Mouse (Mus musculus) hindbrain, embryonic 14.5 days (tissue): Measurements from ENCODE around the gene Hbb-bt. TPM values are rescaled to one million over a fixed set of nuclear protein-coding genes. Genes with fewer than 3 reads are reported as not detected.
A peak's percentile ranks its signal among the peaks of the same experiment; 100 is the strongest.
"Not testable (repeated sequence)": the region's sequence is repeated elsewhere in the genome, so short reads cannot be mapped to it uniquely, and the experiment has no call there.

Source experiments
- ATAC-seq: fragments of 200-750 bp; cut with Nextera tagmentation; 2 replicates; pipeline ENCODE4 v1.8.0; 2017; ENCODE audit warnings: moderate number of reproducible peaks, mild to moderate bottlenecking, moderate TSS enrichment, moderate library complexity; ENCODE audit not compliant: low FRiP score
- DNase-seq: peaks from one replicate; pipeline ENCODE4 v3.0.0-alpha.2; 2015; ENCODE audit warnings: low spot score
- H3K27ac ChIP-seq: fragments of 300-500 bp; sonication (generic); 2 replicates; pipeline ENCODE4 v1.5.1; 2014; ENCODE audit warnings: mild to moderate bottlenecking, moderate library complexity
- H3K27me3 ChIP-seq: fragments of 300-500 bp; sonication (generic); 2 replicates; pipeline ENCODE4 v1.6.1; 2014; ENCODE audit warnings: mild to moderate bottlenecking, low read length, mixed read lengths; ENCODE audit not compliant: control insufficient read depth, insufficient read depth
- H3K36me3 ChIP-seq: fragments of 300-500 bp; sonication (generic); replicated peaks from 2 replicates; pipeline ENCODE4 v1.6.1; 2014; ENCODE audit not compliant: control insufficient read depth, insufficient read depth
- H3K4me1 ChIP-seq: fragments of 300-500 bp; sonication (generic); replicated peaks from 2 replicates; pipeline ENCODE4 v1.6.1; 2014; ENCODE audit warnings: antibody characterized with exemption, low read length, mixed read lengths; ENCODE audit not compliant: control insufficient read depth, insufficient read depth
- H3K4me2 ChIP-seq: fragments of 300-500 bp; sonication (generic); replicated peaks from 2 replicates; pipeline ENCODE4 v1.6.1; 2014; ENCODE audit warnings: mild to moderate bottlenecking, moderate library complexity
- H3K4me3 ChIP-seq: fragments of 300-500 bp; sonication (generic); replicated peaks from 2 replicates; pipeline ENCODE4 v1.5.1; 2014; ENCODE audit warnings: mild to moderate bottlenecking, low read length
- H3K9ac ChIP-seq: fragments of 300-500 bp; sonication (generic); 2 replicates; pipeline ENCODE4 v1.6.1; 2014
- H3K9me3 ChIP-seq: fragments of 300-500 bp; sonication (generic); 2 replicates; pipeline ENCODE4 v1.6.1; 2016; ENCODE audit warnings: low read length; ENCODE audit not compliant: control insufficient read depth
- WGBS: fragments of 180-500 bp; shearing (Covaris S2); extraction: QIAGEN DNeasy Blood & Tissue Kit; methylation state at CpG from one replicate; pipeline ENCODE4 v1.1.7; 2014; 5-methylcytosine and 5-hydroxymethylcytosine counted together
- polyA plus RNA-seq: library from polyadenylated mRNA; unstranded; fragments of >200 nt; fragmentation: Nextera tagmentation; extraction: Ambion mirVana; gene quantifications from 2 replicates; pipeline ENCODE4 v1.2.1, GENCODE M21; 2014

The Hbb-bt gene
- polyA plus RNA-seq, 1 experiment from 2014 or later = 1,734 TPM

DNA sequence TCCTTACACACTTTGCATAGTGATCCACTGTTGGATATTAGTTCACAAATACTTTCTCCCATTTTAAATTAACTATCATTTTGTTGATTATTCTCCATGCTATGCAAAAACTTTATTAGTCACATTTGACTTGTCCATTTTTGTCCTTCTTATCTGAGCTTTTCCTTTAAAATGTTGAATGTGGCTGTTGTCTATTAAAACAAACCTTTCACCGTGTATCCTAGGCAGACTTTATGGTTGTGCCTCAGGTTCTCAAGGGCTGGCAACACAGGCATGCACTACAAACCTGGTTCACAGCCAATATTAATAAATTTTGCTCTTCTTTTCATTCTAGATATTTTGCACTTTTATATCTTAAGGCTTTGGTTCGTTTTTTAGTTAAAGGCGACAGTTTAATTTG is 3.0 kb downstream of the Hbb-bt start:
- Histone ChIP-seq H3K27me3 (no peaks in the 10 kb centered on the region), H3K9me3 (no peaks in the 10 kb centered on the region), H3K36me3 (no peaks in the 10 kb centered on the region), H3K4me3 (no peak overlapping the region), H3K9ac (no peak overlapping the region), H3K27ac (no peak overlapping the region), H3K4me1 (no peaks in the 10 kb centered on the region), H3K4me2 (no peak overlapping the region)
- ATAC-seq (no peak), DNase-seq (no peak)
- WGBS = 87% methylated on average over 3 of the region's 3 CpGs

DNA sequence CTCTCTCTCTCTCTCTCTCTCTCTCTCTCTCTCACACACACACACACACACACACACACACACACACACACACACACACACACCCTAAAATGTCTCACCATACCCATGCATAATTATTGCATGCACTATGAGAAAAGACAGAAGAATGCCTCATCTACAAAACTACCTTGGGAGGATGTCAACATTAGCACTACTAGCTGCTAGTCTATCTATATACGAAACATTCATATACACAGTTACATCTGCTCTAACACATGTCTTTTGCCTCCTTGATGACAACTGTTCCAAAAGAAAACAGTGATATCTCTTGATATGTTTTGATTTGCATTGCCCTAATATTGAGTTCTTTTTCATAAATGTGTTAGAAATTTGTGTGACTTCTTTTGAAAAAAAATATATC is 3.5 kb downstream of the Hbb-bt start:
- no peaks in the 10 kb centered on the region for H3K9me3 ChIP-seq
- ATAC-seq = no peak
- 85% methylated on average over 1 of the region's 1 CpGs for WGBS
- no peaks in the 10 kb centered on the region for H3K27me3 ChIP-seq
- no peak overlapping the region for H3K9ac ChIP-seq
- DNase-seq = no peak
- H3K36me3 ChIP-seq = no peaks in the 10 kb centered on the region
- no peak overlapping the region for H3K27ac ChIP-seq
- H3K4me2 ChIP-seq = no peak overlapping the region
- no peak overlapping the region for H3K4me3 ChIP-seq
- H3K4me1 ChIP-seq = no peaks in the 10 kb centered on the region

DNA sequence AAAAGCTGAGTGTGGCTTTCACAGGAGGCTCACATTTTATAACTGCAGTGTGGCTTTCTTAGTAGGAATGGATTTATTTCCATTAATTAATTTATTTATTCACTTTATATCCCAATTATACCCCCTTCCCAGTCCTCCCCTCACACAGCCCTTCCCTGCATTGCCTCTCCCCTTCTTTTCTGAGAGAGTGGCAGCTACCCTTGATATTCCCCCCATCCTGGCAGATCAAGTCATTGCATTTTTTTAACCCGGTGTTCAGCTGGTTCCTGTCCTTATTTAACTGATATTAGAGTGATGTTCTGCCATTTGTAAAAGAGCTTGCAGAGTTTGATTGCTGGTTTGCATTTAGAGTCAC is 4.0 kb downstream of the Hbb-bt start:
- DNase-seq (no peak), ATAC-seq (no peak)
- H3K27ac ChIP-seq = no peak overlapping the region
- no peaks in the 10 kb centered on the region for H3K27me3 ChIP-seq
- 78% methylated on average over 1 of the region's 1 CpGs for WGBS
- no peak overlapping the region for H3K4me3 ChIP-seq
- no peak overlapping the region for H3K4me2 ChIP-seq
- no peaks in the 10 kb centered on the region for H3K4me1 ChIP-seq
- no peak overlapping the region for H3K9ac ChIP-seq
- no peaks in the 10 kb centered on the region for H3K36me3 ChIP-seq
- no peaks in the 10 kb centered on the region for H3K9me3 ChIP-seq

DNA sequence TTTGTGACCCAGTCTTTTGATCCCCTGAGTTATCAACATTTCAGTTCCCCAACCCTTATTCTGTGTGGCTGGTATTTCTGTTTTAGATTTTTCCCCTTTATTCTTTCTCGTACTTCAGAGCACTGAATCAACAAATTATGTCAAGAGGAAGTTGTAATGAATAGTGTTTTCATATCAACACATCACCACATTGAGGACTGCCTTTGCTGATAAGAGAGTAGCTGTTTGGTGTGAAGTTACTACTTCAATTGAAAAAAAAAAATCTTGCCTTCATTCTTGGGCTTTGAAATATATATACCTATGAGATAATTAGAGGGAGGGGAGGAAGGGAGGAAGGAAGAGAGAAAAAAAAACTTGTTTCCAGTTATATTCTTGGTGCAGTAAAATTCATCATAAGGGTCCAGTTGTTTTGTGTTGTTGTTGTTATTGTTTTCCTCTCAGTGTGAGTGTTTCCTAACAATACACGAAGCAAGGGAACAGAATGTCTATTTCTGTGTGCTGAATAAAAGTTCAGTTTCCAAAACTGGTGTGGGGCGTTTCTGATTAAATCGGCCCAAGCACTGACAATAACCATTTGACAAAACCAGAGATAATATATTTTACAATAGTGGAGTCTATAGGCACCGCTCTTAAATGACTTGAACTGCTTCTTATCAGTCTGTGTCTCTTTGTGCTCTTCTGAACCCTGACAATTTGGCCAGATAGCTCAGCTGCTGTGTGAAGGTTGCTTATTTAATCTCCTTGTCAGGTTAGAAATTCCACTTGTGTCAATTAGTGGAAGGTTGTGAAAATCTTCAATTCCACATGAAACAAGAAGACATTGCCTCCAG is 4.6 kb downstream of the Hbb-bt start:
- H3K9ac ChIP-seq = no peak overlapping the region
- WGBS = 79% methylated on average over 5 of the region's 5 CpGs
- no peaks in the 10 kb centered on the region for H3K4me1 ChIP-seq
- ATAC-seq (no peak), DNase-seq (no peak)
- H3K27ac ChIP-seq = no peak overlapping the region
- no peaks in the 10 kb centered on the region for H3K9me3 ChIP-seq
- H3K27me3 ChIP-seq = no peaks in the 10 kb centered on the region
- no peak overlapping the region for H3K4me2 ChIP-seq
- H3K4me3 ChIP-seq = no peak overlapping the region
- H3K36me3 ChIP-seq = no peaks in the 10 kb centered on the region

DNA sequence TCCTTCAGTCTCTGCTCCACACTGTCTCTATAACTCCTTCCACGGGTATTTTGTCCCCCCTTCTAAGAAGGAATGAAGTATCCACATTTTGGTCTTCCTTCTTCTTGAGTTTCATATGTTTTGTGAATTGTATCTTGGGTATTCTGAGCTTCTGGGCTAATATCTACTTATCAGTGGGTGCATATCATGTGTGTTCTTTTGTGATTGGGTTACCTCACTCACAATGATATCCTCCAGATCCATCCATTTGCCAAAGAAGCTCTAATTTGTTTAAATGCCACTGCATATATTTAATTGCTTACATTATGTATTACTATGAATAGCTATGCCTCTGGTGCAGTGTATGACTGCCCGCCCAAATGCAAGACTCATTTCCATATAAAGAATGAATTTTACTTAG is 5.7 kb downstream of the Hbb-bt start:
- not testable (repeated sequence) for H3K9me3 ChIP-seq, DNase-seq, H3K27me3 ChIP-seq, H3K9ac ChIP-seq, ATAC-seq, H3K36me3 ChIP-seq, H3K4me3 ChIP-seq, H3K4me2 ChIP-seq, H3K4me1 ChIP-seq, H3K27ac ChIP-seq
- WGBS = 71% methylated on average over 2 of the region's 2 CpGs

DNA sequence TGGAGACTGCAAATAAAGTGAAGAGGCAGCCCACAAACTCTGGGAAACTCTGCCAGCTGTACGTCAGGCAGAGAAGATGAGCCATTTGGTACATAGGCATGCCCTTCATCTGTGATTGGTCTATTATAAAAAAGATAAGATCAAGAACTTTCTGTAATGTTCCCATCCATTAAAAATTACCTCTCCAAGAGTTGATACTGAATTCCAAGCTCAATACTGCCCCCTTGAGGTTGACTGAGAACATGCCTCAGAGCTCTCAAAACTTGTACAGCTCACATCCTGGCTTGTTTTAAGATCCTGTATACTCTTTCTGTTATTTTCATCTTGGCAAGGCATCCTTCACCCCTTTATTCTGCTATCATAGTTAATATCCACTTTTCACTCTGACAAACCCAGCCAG is 6.9 kb downstream of the Hbb-bt start:
- Histone ChIP-seq H3K9ac (no peak overlapping the region), H3K4me3 (no peak overlapping the region), H3K27me3 (no peaks in the 10 kb centered on the region), H3K36me3 (no peaks in the 10 kb centered on the region), H3K27ac (no peak overlapping the region), H3K4me1 (no peaks in the 10 kb centered on the region), H3K9me3 (no peaks in the 10 kb centered on the region), H3K4me2 (no peak overlapping the region)
- ATAC-seq = no peak
- peak; percentile 65 for DNase-seq
- 59% methylated on average over 1 of the region's 1 CpGs for WGBS

DNA sequence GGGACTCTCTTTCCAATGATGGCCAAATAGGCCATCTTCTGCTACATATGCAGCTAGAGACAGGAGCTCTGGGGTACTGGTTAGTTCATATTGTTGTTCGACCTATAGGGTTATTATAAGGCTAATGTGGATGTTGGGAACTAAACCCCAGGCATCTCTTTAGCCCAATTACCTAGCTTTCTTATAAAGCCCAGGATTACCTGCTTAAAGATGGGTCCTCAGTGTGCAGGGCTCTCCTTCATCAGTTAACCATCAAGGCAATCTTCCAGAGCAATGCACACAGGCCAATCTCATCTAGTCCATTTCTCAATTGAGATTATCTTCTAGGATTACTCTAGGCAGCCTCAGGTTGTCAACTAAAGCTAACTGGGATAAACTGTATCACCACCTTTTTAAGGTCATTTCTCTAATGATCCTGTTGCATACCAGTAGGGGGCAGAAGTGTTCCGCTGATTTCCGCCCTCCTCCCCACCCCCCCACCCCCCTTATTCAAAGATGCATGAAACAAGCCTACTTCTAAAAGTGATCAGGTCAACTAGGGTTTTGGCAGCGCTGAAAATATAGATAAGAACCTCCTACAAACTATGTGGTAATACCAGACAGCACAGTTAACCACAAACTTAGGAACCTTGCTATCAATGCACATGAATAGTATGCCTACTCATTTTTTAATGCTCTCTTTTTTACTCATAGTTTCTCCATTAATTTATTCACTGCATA is 21.0 kb downstream of the Hbb-bt start:
- ATAC-seq (no peak), DNase-seq (no peak)
- no peak overlapping the region for H3K9ac ChIP-seq
- no peak overlapping the region for H3K4me2 ChIP-seq
- 27% methylated on average over 4 of the region's 4 CpGs for WGBS
- H3K9me3 ChIP-seq = no peaks in the 10 kb centered on the region
- H3K4me1 ChIP-seq = no peaks in the 10 kb centered on the region
- H3K4me3 ChIP-seq = no peak overlapping the region
- H3K36me3 ChIP-seq = no peaks in the 10 kb centered on the region
- no peaks in the 10 kb centered on the region for H3K27me3 ChIP-seq
- no peak overlapping the region for H3K27ac ChIP-seq

DNA sequence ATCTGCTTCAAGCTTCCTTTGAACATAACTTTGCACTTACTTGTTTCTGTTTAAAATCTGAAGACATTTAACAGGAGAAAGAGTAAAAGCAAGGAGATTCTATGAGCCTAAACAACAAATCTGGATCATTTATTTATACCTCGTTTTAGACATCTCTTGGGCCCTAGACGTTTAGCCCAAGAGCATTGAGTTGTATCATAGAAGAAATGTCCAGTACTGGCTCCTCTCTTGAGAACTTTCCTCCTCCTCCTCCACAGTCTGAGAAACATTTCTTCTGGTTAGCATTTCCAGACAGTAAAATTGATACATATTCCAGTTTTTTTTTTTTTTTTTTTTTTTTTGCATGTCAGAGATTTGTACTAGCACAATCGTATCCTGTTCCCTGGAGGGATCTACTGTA is 22.1 kb downstream of the Hbb-bt start, which contains the start of gene Olfr67:
Gene Olfr67 (minus strand): TSS at position 101 of the 400 bp plus-strand sequence.
- Histone ChIP-seq H3K36me3 (no peaks in the 10 kb centered on the region), H3K27me3 (no peaks in the 10 kb centered on the region), H3K4me3 (no peak within 1 kb of the TSS), H3K9me3 (no peaks in the 10 kb centered on the region), H3K4me1 (no peaks in the 10 kb centered on the region), H3K27ac (no peak within 1 kb of the TSS), H3K4me2 (no peak within 1 kb of the TSS), H3K9ac (no peak within 1 kb of the TSS)
- WGBS = 80% methylated on average over 3 of the region's 3 CpGs
- DNase-seq = no peak
- no peak for ATAC-seq

DNA sequence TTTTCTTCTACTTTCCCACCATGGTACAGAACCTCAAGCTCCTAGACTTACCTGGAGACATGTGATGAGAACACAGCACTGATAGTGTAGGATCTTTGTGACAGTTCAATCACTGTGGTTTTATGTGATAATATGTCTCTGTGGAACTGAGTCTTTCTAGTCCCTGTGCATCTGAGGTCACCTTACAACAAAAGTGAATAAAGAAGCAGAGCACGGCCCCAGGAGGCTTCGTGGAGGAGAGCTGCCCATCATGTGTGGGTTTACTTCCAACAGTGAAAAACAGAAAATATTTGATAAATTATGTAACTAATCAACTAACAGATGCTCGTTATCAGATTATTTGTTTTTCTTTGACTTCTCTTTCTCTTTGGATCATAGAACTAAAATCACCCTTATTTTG is 34.2 kb downstream of the Hbb-bt start, which contains the start of gene Olfr68:
Gene Olfr68 (minus strand): TSS at position 101 of the 400 bp plus-strand sequence.
- ATAC-seq = no peak
- Histone ChIP-seq H3K4me2 (no peak within 1 kb of the TSS), H3K4me1 (no peaks in the 10 kb centered on the region), H3K27me3 (no peaks in the 10 kb centered on the region), H3K27ac (no peak within 1 kb of the TSS), H3K9me3 (no peaks in the 10 kb centered on the region), H3K36me3 (no peaks in the 10 kb centered on the region), H3K9ac (no peak within 1 kb of the TSS), H3K4me3 (no peak within 1 kb of the TSS)
- WGBS = 80% methylated on average over 3 of the region's 3 CpGs
- DNase-seq = no peak
